Mouse (Mus musculus): ENCODE measurements around the gene Zfp687.

DNA sequence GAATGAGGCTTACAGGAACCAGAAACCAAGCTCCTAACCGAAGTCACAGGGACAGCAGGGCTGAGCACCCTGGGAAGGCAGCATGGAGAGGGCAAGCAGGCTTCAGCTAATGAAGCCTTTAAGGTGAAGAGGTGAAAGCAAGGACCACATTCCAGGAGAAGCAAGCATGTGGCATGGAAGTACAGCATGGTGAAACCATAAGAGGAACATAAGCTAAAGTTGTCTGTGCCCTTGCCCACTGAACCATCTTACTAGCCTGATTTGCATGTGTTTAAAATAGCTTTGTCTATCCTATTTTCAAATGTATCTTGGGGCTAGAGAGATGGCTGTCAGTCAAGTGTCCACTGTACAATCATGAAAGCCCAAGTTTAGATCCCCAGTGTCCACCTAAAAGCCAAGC, 49.4 kb downstream of the Zfp687 start:
- no peak for TF ChIP-seq CTCF (IDR thresholded peaks at IDR 0.05)
- no peak for TF ChIP-seq POLR2A (IDR thresholded peaks at IDR 0.05; ENCODE audit: insufficient read depth, low read depth, low read length)
